Mouse (Mus musculus): ENCODE measurements around the gene Ehd1. TPM values are rescaled to one million over a fixed set of nuclear protein-coding genes. Genes with fewer than 3 reads are reported as not detected.

The Ehd1 gene
- polyA plus RNA-seq, 1 experiment from 2014 or later: 42.9 TPM

- Histone ChIP-seq H3K79me2 (ENCODE audit: inconsistent target) (peaks cover 14% of the 10 kb centered on the region; the same call in 1 of the 2 replicates), H3K4me3 (ENCODE audit: inconsistent target) (peak within 1 kb of the TSS; percentile 77), H3K36me3 (ENCODE audit: inconsistent target) (peaks cover 22% of the 10 kb centered on the region), H3K27ac (peak within 1 kb of the TSS; percentile 58)
- under 1% methylated on average over 55 of the region's 55 CpGs for WGBS (ENCODE audit: missing documents)
These were observed 35.0 kb upstream of the Ehd1 start, which contains the start of gene Atg2a for GRCm38 (mm10) chr19:6241274-6242107. Atg2a (plus strand) TSS chr19:6241668.

- H3K36me3 ChIP-seq (ENCODE audit: inconsistent target): peaks cover 30% of the 10 kb centered on the region
- H3K4me3 ChIP-seq (ENCODE audit: inconsistent target): peak overlapping the region; percentile 77
- 3% methylated on average over 4 of the region's 4 CpGs for WGBS (ENCODE audit: missing documents)
- H3K79me2 ChIP-seq (ENCODE audit: inconsistent target): peaks cover 14% of the 10 kb centered on the region; the same call in 1 of the 2 replicates
- peak overlapping the region; percentile 58 for H3K27ac ChIP-seq
These were observed 34.2 kb upstream of the Ehd1 start for GRCm38 (mm10) chr19:6242281-6242680.

GRCm38 (mm10) chr19:6243226-6243625, 33.3 kb upstream of the Ehd1 start:
- 92% methylated on average over 5 of the region's 5 CpGs for WGBS (ENCODE audit: missing documents)

GRCm38 (mm10) chr19:6245806-6246205, 30.7 kb upstream of the Ehd1 start:
- Histone ChIP-seq H3K36me3 (ENCODE audit: inconsistent target) (peaks cover 51% of the 10 kb centered on the region), H3K4me3 (ENCODE audit: inconsistent target) (no peak overlapping the region), H3K79me2 (ENCODE audit: inconsistent target) (peaks cover 14% of the 10 kb centered on the region; the same call in 1 of the 2 replicates), H3K27ac (no peak overlapping the region)
- WGBS (ENCODE audit: missing documents): 73% methylated on average over 1 of the region's 1 CpGs

More at GRCm38 (mm10) chr19:6243226-6243625, 33.3 kb upstream of the Ehd1 start:
- H3K79me2 ChIP-seq (ENCODE audit: inconsistent target): peaks cover 14% of the 10 kb centered on the region; the same call in 1 of the 2 replicates
- H3K36me3 ChIP-seq (ENCODE audit: inconsistent target): peaks cover 40% of the 10 kb centered on the region
- no peak overlapping the region for H3K4me3 ChIP-seq (ENCODE audit: inconsistent target)
- no peak overlapping the region for H3K27ac ChIP-seq

- H3K36me3 ChIP-seq (ENCODE audit: inconsistent target): peaks cover 70% of the 10 kb centered on the region
- peaks cover 9% of the 10 kb centered on the region; the same call in 1 of the 2 replicates for H3K79me2 ChIP-seq (ENCODE audit: inconsistent target)
- no peak overlapping the region for H3K4me3 ChIP-seq (ENCODE audit: inconsistent target)
- H3K27ac ChIP-seq: no peak overlapping the region
- 93% methylated on average over 29 of the region's 29 CpGs for WGBS (ENCODE audit: missing documents)
These were observed 28.8 kb upstream of the Ehd1 start for GRCm38 (mm10) chr19:6247526-6248300.

GRCm38 (mm10) chr19:6253021-6253420, 23.5 kb upstream of the Ehd1 start:
- H3K4me3 ChIP-seq (ENCODE audit: inconsistent target): no peak overlapping the region
- H3K36me3 ChIP-seq (ENCODE audit: inconsistent target): peaks cover 84% of the 10 kb centered on the region
- H3K79me2 ChIP-seq (ENCODE audit: inconsistent target): no peaks in the 10 kb centered on the region
- 93% methylated on average over 4 of the region's 4 CpGs for whole genome bisulfite sequencing (ENCODE audit: missing documents)
- no peak overlapping the region for H3K27ac ChIP-seq

GRCm38 (mm10) chr19:6260428-6260827, 16.1 kb upstream of the Ehd1 start:
- Histone ChIP-seq H3K27ac (no peak overlapping the region), H3K4me3 (ENCODE audit: inconsistent target) (no peak overlapping the region), H3K36me3 (ENCODE audit: inconsistent target) (peaks cover 60% of the 10 kb centered on the region), H3K79me2 (ENCODE audit: inconsistent target) (no peaks in the 10 kb centered on the region)
- WGBS (ENCODE audit: missing documents): 79% methylated on average over 2 of the region's 2 CpGs

GRCm38 (mm10) chr19:6260946-6261345, 15.6 kb upstream of the Ehd1 start:
- Histone ChIP-seq H3K4me3 (ENCODE audit: inconsistent target) (no peak overlapping the region), H3K79me2 (ENCODE audit: inconsistent target) (no peaks in the 10 kb centered on the region), H3K27ac (no peak overlapping the region), H3K36me3 (ENCODE audit: inconsistent target) (peaks cover 55% of the 10 kb centered on the region)
- 78% methylated on average over 4 of the region's 4 CpGs for WGBS (ENCODE audit: missing documents)

GRCm38 (mm10) chr19:6261379-6261778, 15.1 kb upstream of the Ehd1 start:
- Histone ChIP-seq H3K27ac (no peak overlapping the region), H3K4me3 (ENCODE audit: inconsistent target) (no peak overlapping the region), H3K36me3 (ENCODE audit: inconsistent target) (peaks cover 50% of the 10 kb centered on the region), H3K79me2 (ENCODE audit: inconsistent target) (no peaks in the 10 kb centered on the region)
- WGBS (ENCODE audit: missing documents): 95% methylated on average over 14 of the region's 14 CpGs

- no peak overlapping the region for H3K27ac ChIP-seq
These were observed 14.3 kb upstream of the Ehd1 start for GRCm38 (mm10) chr19:6262222-6262621.

GRCm38 (mm10) chr19:6262839-6263433, 13.6 kb upstream of the Ehd1 start:
- H3K79me2 ChIP-seq (ENCODE audit: inconsistent target): no peaks in the 10 kb centered on the region
- 69% methylated on average over 8 of the region's 8 CpGs for WGBS (ENCODE audit: missing documents)
- H3K4me3 ChIP-seq (ENCODE audit: inconsistent target): no peak overlapping the region
- H3K27ac ChIP-seq: no peak overlapping the region
- H3K36me3 ChIP-seq (ENCODE audit: inconsistent target): peaks cover 35% of the 10 kb centered on the region

More at GRCm38 (mm10) chr19:6262222-6262621, 14.3 kb upstream of the Ehd1 start:
- no peak overlapping the region for H3K4me3 ChIP-seq (ENCODE audit: inconsistent target)
- 64% methylated on average over 7 of the region's 7 CpGs for WGBS (ENCODE audit: missing documents)
- H3K79me2 ChIP-seq (ENCODE audit: inconsistent target): no peaks in the 10 kb centered on the region
- H3K36me3 ChIP-seq (ENCODE audit: inconsistent target): peaks cover 42% of the 10 kb centered on the region

- H3K27ac ChIP-seq: no peak overlapping the region
- no peaks in the 10 kb centered on the region for H3K79me2 ChIP-seq (ENCODE audit: inconsistent target)
- no peak overlapping the region for H3K4me3 ChIP-seq (ENCODE audit: inconsistent target)
- peaks cover 22% of the 10 kb centered on the region for H3K36me3 ChIP-seq (ENCODE audit: inconsistent target)
- 69% methylated on average over 9 of the region's 9 CpGs for WGBS (ENCODE audit: missing documents)
These were observed 12.3 kb upstream of the Ehd1 start for GRCm38 (mm10) chr19:6264200-6264599.

GRCm38 (mm10) chr19:6264945-6265344, 11.6 kb upstream of the Ehd1 start:
- 82% methylated on average over 8 of the region's 8 CpGs for WGBS (ENCODE audit: missing documents)
- no peak overlapping the region for H3K4me3 ChIP-seq (ENCODE audit: inconsistent target)
- no peaks in the 10 kb centered on the region for H3K79me2 ChIP-seq (ENCODE audit: inconsistent target)
- no peak overlapping the region for H3K27ac ChIP-seq
- peaks cover 19% of the 10 kb centered on the region for H3K36me3 ChIP-seq (ENCODE audit: inconsistent target)

GRCm38 (mm10) chr19:6265727-6266182, 10.8 kb upstream of the Ehd1 start:
- Histone ChIP-seq H3K36me3 (ENCODE audit: inconsistent target) (peaks cover 13% of the 10 kb centered on the region), H3K4me3 (ENCODE audit: inconsistent target) (no peak overlapping the region), H3K27ac (no peak overlapping the region), H3K79me2 (ENCODE audit: inconsistent target) (no peaks in the 10 kb centered on the region)
- WGBS (ENCODE audit: missing documents): 77% methylated on average over 6 of the region's 6 CpGs
